Mouse (Mus musculus) small intestine, adult 2 months (tissue): ENCODE measurements around the gene Gorab. TPM values are rescaled to one million over a fixed set of nuclear protein-coding genes. Genes with fewer than 3 reads are reported as not detected.

ENCODE experiments used
- H3K27ac ChIP-seq: fragments of 200-500 bp; 2 replicates; pipeline ENCODE4 v1.5.1; 2012; ENCODE audit warnings: low read depth, low read length, control low read depth, inconsistent platforms; ENCODE audit not compliant: insufficient read depth
- H3K27me3 ChIP-seq: fragments of 200-500 bp; 2 replicates; pipeline ENCODE4 v1.6.1; 2012; ENCODE audit warnings: mild to moderate bottlenecking, moderate library complexity, low read length, inconsistent platforms; ENCODE audit not compliant: control insufficient read depth, insufficient read depth
- H3K36me3 ChIP-seq: fragments of 200-500 bp; 2 replicates; pipeline ENCODE4 v1.6.1; 2012; ENCODE audit warnings: mild to moderate bottlenecking, low read length, control low read depth, inconsistent platforms; ENCODE audit not compliant: control insufficient read depth, insufficient read depth
- H3K4me1 ChIP-seq: fragments of 200-500 bp; 2 replicates; pipeline ENCODE4 v1.6.1; 2012; ENCODE audit warnings: low read length, inconsistent platforms, mixed read lengths; ENCODE audit not compliant: control insufficient read depth, insufficient read depth, insufficient read length
- H3K4me3 ChIP-seq: fragments of 200-500 bp; 2 replicates; pipeline ENCODE4 v1.5.1; 2012; ENCODE audit warnings: low read depth, mild to moderate bottlenecking, control low read depth, inconsistent platforms, low read length, moderate library complexity
- CTCF ChIP-seq: fragments of 200-500 bp; IDR thresholded peaks from 2 replicates; pipeline ENCODE4 v1.5.1; 2012; ENCODE audit warnings: low read depth, mild to moderate bottlenecking, control low read depth, inconsistent platforms, low read length, moderate library complexity, mixed read lengths; ENCODE audit not compliant: insufficient replicate concordance, insufficient read length; ENCODE audit errors: extremely low read depth
- POLR2A ChIP-seq: fragments of 200-500 bp; IDR thresholded peaks from 2 replicates; pipeline ENCODE4 v1.6.1; 2012; ENCODE audit warnings: low read depth, mild to moderate bottlenecking, control low read depth, inconsistent platforms, low read length, moderate library complexity
- WGBS: fragments of 180-500 bp; shearing (Covaris S2); methylation state at CpG from one replicate; pipeline ENCODE4 v1.1.7; 2018; 5-methylcytosine and 5-hydroxymethylcytosine counted together
- polyA plus RNA-seq: library from polyadenylated mRNA; depleted of rRNA; stranded (reverse); fragments of >200 nt; gene quantifications from 2 replicates; pipeline ENCODE4 v1.2.3, GENCODE M21; 2012

Gene Gorab
- polyA plus RNA-seq, 1 experiment: 0.87 TPM

- no peak overlapping the region for H3K27ac ChIP-seq
- 67% methylated on average over 6 of the region's 6 CpGs for WGBS
- TF ChIP-seq CTCF: no peak
- H3K36me3 ChIP-seq: no peaks in the 10 kb centered on the region
- no peaks in the 10 kb centered on the region for H3K27me3 ChIP-seq
- no peaks in the 10 kb centered on the region for H3K4me1 ChIP-seq
- no peak overlapping the region for H3K4me3 ChIP-seq
Observed at GRCm38 (mm10) chr1:163376818-163377581, 26.5 kb downstream of the Gorab start.

- Histone ChIP-seq H3K36me3 (no peaks in the 10 kb centered on the region), H3K4me3 (no peak overlapping the region), H3K4me1 (no peaks in the 10 kb centered on the region), H3K27ac (no peak overlapping the region), H3K27me3 (no peaks in the 10 kb centered on the region)
- TF ChIP-seq POLR2A (no peak), CTCF (no peak)
- 76% methylated on average over 5 of the region's 5 CpGs for WGBS
Observed at GRCm38 (mm10) chr1:163374455-163374854, 29.0 kb downstream of the Gorab start.

GRCm38 (mm10) chr1:163362202-163362601 lies 41.3 kb downstream of the Gorab start:
- WGBS: 68% methylated on average over 8 of the region's 8 CpGs

GRCm38 (mm10) chr1:163361376-163361775 lies 42.1 kb downstream of the Gorab start:
- no peak overlapping the region for H3K27ac ChIP-seq
- H3K4me1 ChIP-seq: no peaks in the 10 kb centered on the region
- H3K27me3 ChIP-seq: no peaks in the 10 kb centered on the region
- no peaks in the 10 kb centered on the region for H3K36me3 ChIP-seq
- H3K4me3 ChIP-seq: no peak overlapping the region
- 70% methylated on average over 5 of the region's 5 CpGs for WGBS
- no peak for TF ChIP-seq CTCF
- TF ChIP-seq POLR2A: no peak

More at GRCm38 (mm10) chr1:163362202-163362601, 41.3 kb downstream of the Gorab start:
- Histone ChIP-seq H3K4me3 (no peak overlapping the region), H3K27me3 (no peaks in the 10 kb centered on the region), H3K4me1 (no peaks in the 10 kb centered on the region), H3K36me3 (no peaks in the 10 kb centered on the region), H3K27ac (no peak overlapping the region)
- no peak for TF ChIP-seq POLR2A
- no peak for TF ChIP-seq CTCF

- Histone ChIP-seq H3K27ac (no peak overlapping the region), H3K4me3 (no peak overlapping the region), H3K36me3 (no peaks in the 10 kb centered on the region), H3K27me3 (no peaks in the 10 kb centered on the region), H3K4me1 (no peaks in the 10 kb centered on the region)
- 67% methylated on average over 6 of the region's 6 CpGs for WGBS
- TF ChIP-seq POLR2A (no peak), CTCF (no peak)
Observed at GRCm38 (mm10) chr1:163360796-163361195, 42.7 kb downstream of the Gorab start.

- Histone ChIP-seq H3K36me3 (no peaks in the 10 kb centered on the region), H3K4me1 (no peaks in the 10 kb centered on the region), H3K4me3 (no peak overlapping the region), H3K27me3 (no peaks in the 10 kb centered on the region), H3K27ac (no peak overlapping the region)
- 89% methylated on average over 3 of the region's 3 CpGs for WGBS
- no peak for TF ChIP-seq POLR2A
- no peak for TF ChIP-seq CTCF
Observed at GRCm38 (mm10) chr1:163359521-163359920, 43.9 kb downstream of the Gorab start.

GRCm38 (mm10) chr1:163358165-163358564 lies 45.3 kb downstream of the Gorab start:
- no peaks in the 10 kb centered on the region for H3K36me3 ChIP-seq
- no peak overlapping the region for H3K27ac ChIP-seq
- no peak for TF ChIP-seq CTCF
- TF ChIP-seq POLR2A: no peak
- 38% methylated on average over 7 of the region's 7 CpGs for WGBS
- no peak overlapping the region for H3K4me3 ChIP-seq
- H3K27me3 ChIP-seq: no peaks in the 10 kb centered on the region
- no peaks in the 10 kb centered on the region for H3K4me1 ChIP-seq
